Mouse (Mus musculus) lung, postnatal 0 days (tissue): Measurements from ENCODE around the gene Aldh1l1.

ENCODE experiments used
- CTCF ChIP-seq: IDR thresholded peaks from 2 replicates; pipeline ENCODE4 v1.5.1; 2016; ENCODE audit warnings: antibody characterized with exemption, mild to moderate bottlenecking
- EP300 ChIP-seq: IDR thresholded peaks from 2 replicates; pipeline ENCODE4 v1.6.1; 2016; ENCODE audit warnings: antibody characterized with exemption, mild to moderate bottlenecking, control low read depth

- TF ChIP-seq CTCF (no peak), EP300 (no peak)
Observed at GRCm38 (mm10) chr6:90553682-90554081, 67.5 kb downstream of the Aldh1l1 start.
